Mouse (Mus musculus): ENCODE measurements around the gene Gbgt1.

DNA sequence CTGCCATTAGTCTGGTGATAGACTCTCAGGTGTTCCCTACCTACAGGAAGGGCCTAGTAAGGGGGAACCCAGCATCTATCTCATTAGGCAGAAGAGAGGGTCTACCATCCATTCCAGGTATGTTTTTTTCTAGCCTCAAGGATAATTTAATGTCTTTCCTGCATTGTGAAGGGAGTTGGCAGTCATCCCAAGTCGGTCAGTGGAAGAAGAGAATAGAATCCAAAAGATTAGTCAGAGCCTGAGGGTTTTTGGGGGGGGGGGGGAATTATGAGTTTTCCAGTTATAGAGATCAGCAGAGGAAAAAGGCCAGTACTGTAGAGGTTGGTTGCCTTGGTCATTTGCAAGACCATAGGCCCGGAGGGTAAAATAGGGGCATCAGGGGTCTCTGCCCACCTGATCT, 2.2 kb upstream of the Gbgt1 start:
- TF ChIP-seq CTCF (IDR thresholded peaks at IDR 0.05; ENCODE audit: borderline replicate concordance, insufficient read depth, low read depth, low read length) = no peak
- TF ChIP-seq POLR2A (IDR thresholded peaks at IDR 0.05; ENCODE audit: borderline replicate concordance, insufficient read depth, low read length) = no peak

Data from cerebellum, adult 2 months (tissue).